Mouse (Mus musculus): ENCODE results near the gene Tmc6.

GRCm38 (mm10) chr11:117828888-117829604 is 47.0 kb upstream of the Tmc6 start:
- TF ChIP-seq CTCF (IDR thresholded peaks at IDR 0.05; ENCODE audit: borderline replicate concordance, insufficient read depth, low read depth, low read length) (no peak), POLR2A (IDR thresholded peaks at IDR 0.05; ENCODE audit: borderline replicate concordance, insufficient read depth, low read length) (no peak)
